Mouse (Mus musculus): Measurements from ENCODE around the gene Psmg4.

DNA sequence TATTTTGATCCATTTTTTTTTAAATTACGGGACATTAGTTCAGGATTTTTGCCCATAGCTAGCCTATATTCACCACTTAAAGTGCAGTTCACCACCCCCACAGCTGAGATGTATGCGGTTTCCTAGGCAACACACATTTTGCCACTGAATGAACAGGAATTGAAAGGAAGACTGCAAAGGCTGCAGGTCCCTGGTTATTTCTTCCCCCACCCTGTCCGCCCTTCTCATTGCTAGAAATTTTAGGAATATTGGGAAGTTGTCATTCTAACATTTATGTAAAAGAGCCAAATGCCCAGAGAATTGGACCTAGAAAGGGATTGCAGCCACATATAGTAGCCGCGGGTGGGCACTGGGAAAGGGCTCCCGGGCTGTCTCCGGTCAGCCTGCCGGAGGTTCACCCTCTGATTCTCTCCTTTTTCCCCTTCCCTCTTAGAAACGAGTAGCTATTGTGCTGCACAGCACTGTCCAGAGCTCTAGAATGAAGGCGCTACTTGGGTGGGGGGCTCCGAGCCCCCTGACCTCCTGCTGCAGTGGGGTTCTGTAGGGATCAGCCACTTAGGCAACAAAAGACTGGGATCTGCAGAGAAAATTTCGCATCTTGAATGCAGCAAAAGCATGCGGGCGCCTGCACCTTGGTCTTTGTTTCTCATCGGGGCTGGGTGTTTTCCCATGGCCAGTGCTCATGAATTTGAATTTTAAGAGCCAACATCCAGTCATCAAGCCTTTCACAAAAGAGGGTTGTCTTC is 29.3 kb upstream of the Psmg4 start:
- TF ChIP-seq CTCF (IDR thresholded peaks at IDR 0.05; ENCODE audit: borderline replicate concordance, insufficient read depth, low read depth, low read length) (no peak), POLR2A (IDR thresholded peaks at IDR 0.05; ENCODE audit: borderline replicate concordance, insufficient read depth, low read length) (no peak)
